Mouse (Mus musculus): ENCODE measurements at regions not wholly inside any gene's neighbourhood (a gene's known extent, or its start where the extent isn't known, plus 50 kb on each side); places are given as distances from the start of the nearest gene placed in this dataset.

GRCm38 (mm10) chr3:136491683-136492082, 165.8 kb upstream of the Bank1 start:
- TF ChIP-seq CTCF (IDR thresholded peaks at IDR 0.05) = 0 out of 2 replicates have a peak, but pooled peaks have one; percentile 7
- TF ChIP-seq POLR2A (IDR thresholded peaks at IDR 0.05; ENCODE audit: insufficient read depth, low read depth, low read length) = no peak
- no peak for TF ChIP-seq EP300 (IDR thresholded peaks at IDR 0.05; ENCODE audit: insufficient read depth, low read depth, low read length)

All from heart, adult 2 months (tissue).